Mouse (Mus musculus): ENCODE results near the gene Cables2. TPM values are rescaled to one million over a fixed set of nuclear protein-coding genes. Genes with fewer than 3 reads are reported as not detected.
"Not testable (repeated sequence)": the region's sequence is repeated elsewhere in the genome, so short reads cannot be mapped to it uniquely, and the experiment has no call there.

Cables2 gene
- total RNA-seq, 1 experiment from 2014 or later: 53.5 TPM

- no peak for ATAC-seq (ENCODE audit: extremely low read depth, insufficient number of reproducible peaks, low FRiP score, poor library complexity, severe bottlenecking)
Measured at GRCm38 (mm10) chr2:180289440-180290108, 16.3 kb upstream of the Cables2 start, which contains the start of gene Rbbp8nl. TSS of gene Rbbp8nl (minus strand) at chr2:180289879.

- ATAC-seq (ENCODE audit: extremely low read depth, insufficient number of reproducible peaks, low FRiP score, poor library complexity, severe bottlenecking): no peak
Measured at GRCm38 (mm10) chr2:180288966-180289365, 15.7 kb upstream of the Cables2 start.

- ATAC-seq (ENCODE audit: extremely low read depth, insufficient number of reproducible peaks, low FRiP score, poor library complexity, severe bottlenecking): no peak
Measured at GRCm38 (mm10) chr2:180279321-180279720, 6.0 kb upstream of the Cables2 start.

- ATAC-seq (ENCODE audit: extremely low read depth, insufficient number of reproducible peaks, low FRiP score, poor library complexity, severe bottlenecking): no peak
Measured at GRCm38 (mm10) chr2:180277773-180278320, 4.6 kb upstream of the Cables2 start.

GRCm38 (mm10) chr2:180276851-180277259 lies 3.6 kb upstream of the Cables2 start:
- peak; percentile 43 for ATAC-seq (ENCODE audit: extremely low read depth, insufficient number of reproducible peaks, low FRiP score, poor library complexity, severe bottlenecking)

- no peak for ATAC-seq (ENCODE audit: extremely low read depth, insufficient number of reproducible peaks, low FRiP score, poor library complexity, severe bottlenecking)
Measured at GRCm38 (mm10) chr2:180276385-180276784, 3.1 kb upstream of the Cables2 start.

GRCm38 (mm10) chr2:180275836-180276235 lies 2.5 kb upstream of the Cables2 start:
- peak; percentile 37 for ATAC-seq (ENCODE audit: extremely low read depth, insufficient number of reproducible peaks, low FRiP score, poor library complexity, severe bottlenecking)

GRCm38 (mm10) chr2:180274523-180274922 lies 1.2 kb upstream of the Cables2 start:
- no peak for ATAC-seq (ENCODE audit: extremely low read depth, insufficient number of reproducible peaks, low FRiP score, poor library complexity, severe bottlenecking)

- ATAC-seq (ENCODE audit: extremely low read depth, insufficient number of reproducible peaks, low FRiP score, poor library complexity, severe bottlenecking): no peak
Measured at GRCm38 (mm10) chr2:180272884-180273321, 393 bp downstream of the Cables2 start.

- no peak for ATAC-seq (ENCODE audit: extremely low read depth, insufficient number of reproducible peaks, low FRiP score, poor library complexity, severe bottlenecking)
Measured at GRCm38 (mm10) chr2:180271804-180272395, 1.4 kb downstream of the Cables2 start.

- peak; percentile 28; the same call in 1 of the 2 replicates for ATAC-seq (ENCODE audit: extremely low read depth, insufficient number of reproducible peaks, low FRiP score, poor library complexity, severe bottlenecking)
Measured at GRCm38 (mm10) chr2:180270537-180271255, 2.6 kb downstream of the Cables2 start.

- no peak for ATAC-seq (ENCODE audit: extremely low read depth, insufficient number of reproducible peaks, low FRiP score, poor library complexity, severe bottlenecking)
Measured at GRCm38 (mm10) chr2:180269329-180269728, 4.0 kb downstream of the Cables2 start.

- no peak for ATAC-seq (ENCODE audit: extremely low read depth, insufficient number of reproducible peaks, low FRiP score, poor library complexity, severe bottlenecking)
Measured at GRCm38 (mm10) chr2:180267955-180268354, 5.3 kb downstream of the Cables2 start.

GRCm38 (mm10) chr2:180262891-180263290 lies 10.4 kb downstream of the Cables2 start:
- no peak for ATAC-seq (ENCODE audit: extremely low read depth, insufficient number of reproducible peaks, low FRiP score, poor library complexity, severe bottlenecking)

GRCm38 (mm10) chr2:180262441-180262840 lies 10.9 kb downstream of the Cables2 start:
- no peak for ATAC-seq (ENCODE audit: extremely low read depth, insufficient number of reproducible peaks, low FRiP score, poor library complexity, severe bottlenecking)

GRCm38 (mm10) chr2:180261901-180262300 lies 11.4 kb downstream of the Cables2 start:
- no peak for ATAC-seq (ENCODE audit: extremely low read depth, insufficient number of reproducible peaks, low FRiP score, poor library complexity, severe bottlenecking)

- ATAC-seq (ENCODE audit: extremely low read depth, insufficient number of reproducible peaks, low FRiP score, poor library complexity, severe bottlenecking): no peak
Measured at GRCm38 (mm10) chr2:180260610-180261480, 12.5 kb downstream of the Cables2 start.

GRCm38 (mm10) chr2:180259826-180260609 lies 13.3 kb downstream of the Cables2 start:
- ATAC-seq (ENCODE audit: extremely low read depth, insufficient number of reproducible peaks, low FRiP score, poor library complexity, severe bottlenecking): not testable (repeated sequence)

Measured in neutrophil, adult 5-6 weeks (primary cell).